Mouse (Mus musculus) intestine, embryonic 16.5 days (tissue): Measurements from ENCODE around the gene Stard7. TPM values are rescaled to one million over a fixed set of nuclear protein-coding genes. Genes with fewer than 3 reads are reported as not detected.

ENCODE experiments used
- ATAC-seq: fragments of 200-750 bp; cut with Nextera tagmentation; 2 replicates; pipeline ENCODE4 v1.8.0; 2017; ENCODE audit warnings: moderate TSS enrichment, moderate library complexity
- H3K27ac ChIP-seq: fragments of 300-500 bp; sonication (generic); 2 replicates; pipeline ENCODE4 v1.5.1; 2014; ENCODE audit warnings: mild to moderate bottlenecking, low read length
- H3K27me3 ChIP-seq: fragments of 300-500 bp; sonication (generic); replicated peaks from 2 replicates; pipeline ENCODE4 v1.6.1; 2014; ENCODE audit warnings: low read length, control low read depth, mixed read lengths; ENCODE audit not compliant: control insufficient read depth, insufficient read depth
- H3K36me3 ChIP-seq: fragments of 300-500 bp; sonication (generic); 2 replicates; pipeline ENCODE4 v1.6.1; 2014; ENCODE audit warnings: low read length, control low read depth; ENCODE audit not compliant: control insufficient read depth, insufficient read depth
- H3K4me1 ChIP-seq: fragments of 300-500 bp; sonication (generic); 2 replicates; pipeline ENCODE4 v1.6.1; 2014; ENCODE audit warnings: low read length, control low read depth, mixed read lengths; ENCODE audit not compliant: control insufficient read depth, insufficient read depth
- H3K4me2 ChIP-seq: fragments of 300-500 bp; sonication (generic); 2 replicates; pipeline ENCODE4 v1.6.1; 2014; ENCODE audit warnings: low read depth, low read length, control low read depth
- H3K4me3 ChIP-seq: fragments of 300-500 bp; sonication (generic); 2 replicates; pipeline ENCODE4 v1.5.1; 2014; ENCODE audit warnings: mild to moderate bottlenecking, low read length
- H3K9ac ChIP-seq: fragments of 300-500 bp; sonication (generic); 2 replicates; pipeline ENCODE4 v1.6.1; 2014; ENCODE audit warnings: low read depth, low read length
- H3K9me3 ChIP-seq: fragments of 300-500 bp; sonication (generic); 2 replicates; pipeline ENCODE4 v1.6.1; 2016; ENCODE audit warnings: low read length, control low read depth; ENCODE audit not compliant: control insufficient read depth
- WGBS: fragments of 180-500 bp; shearing (Covaris S2); extraction: QIAGEN DNeasy Blood & Tissue Kit; methylation state at CpG from one replicate; pipeline ENCODE4 v1.1.7; 2014; 5-methylcytosine and 5-hydroxymethylcytosine counted together
- polyA plus RNA-seq: library from polyadenylated mRNA; unstranded; fragments of >200 nt; fragmentation: Nextera tagmentation; extraction: Ambion mirVana; gene quantifications from 2 replicates; pipeline ENCODE4 v1.2.1, GENCODE M21; 2015

The Stard7 gene
- polyA plus RNA-seq, 1 experiment from 2014 or later: 77.6 TPM

- no peak overlapping the region for H3K4me3 ChIP-seq
- H3K27ac ChIP-seq: no peak overlapping the region
- no peak overlapping the region for H3K4me2 ChIP-seq
These were observed 68.0 kb downstream of the Stard7 start for GRCm38 (mm10) chr2:127338012-127338411.

GRCm38 (mm10) chr2:127338416-127338815 lies 68.4 kb downstream of the Stard7 start, which contains the start of gene Astl:
Gene Astl, plus strand, starts transcription at chr2:127338639.
- Histone ChIP-seq H3K9me3 (no peaks in the 10 kb centered on the region), H3K27me3 (peaks cover 19% of the 10 kb centered on the region), H3K9ac (no peak within 1 kb of the TSS), H3K4me1 (peaks cover 7% of the 10 kb centered on the region; the same call in 1 of the 2 replicates), H3K4me2 (no peak within 1 kb of the TSS), H3K27ac (no peak within 1 kb of the TSS), H3K4me3 (no peak within 1 kb of the TSS; the same call in 1 of the 2 replicates), H3K36me3 (no peaks in the 10 kb centered on the region)
- no peak for ATAC-seq
- 78% methylated on average over 4 of the region's 4 CpGs for WGBS

More at GRCm38 (mm10) chr2:127338012-127338411, 68.0 kb downstream of the Stard7 start:
- 64% methylated on average over 7 of the region's 7 CpGs for WGBS
- H3K9ac ChIP-seq: no peak overlapping the region
- peaks cover 7% of the 10 kb centered on the region; the same call in 1 of the 2 replicates for H3K4me1 ChIP-seq
- H3K9me3 ChIP-seq: no peaks in the 10 kb centered on the region
- H3K27me3 ChIP-seq: peaks cover 19% of the 10 kb centered on the region
- ATAC-seq: no peak
- no peaks in the 10 kb centered on the region for H3K36me3 ChIP-seq

GRCm38 (mm10) chr2:127338833-127339232 lies 68.8 kb downstream of the Stard7 start:
- WGBS: 69% methylated on average over 4 of the region's 4 CpGs

GRCm38 (mm10) chr2:127339262-127339661 lies 69.2 kb downstream of the Stard7 start:
- H3K27ac ChIP-seq: no peak overlapping the region
- H3K27me3 ChIP-seq: peaks cover 19% of the 10 kb centered on the region
- 78% methylated on average over 6 of the region's 6 CpGs for WGBS
- no peak overlapping the region for H3K4me2 ChIP-seq
- H3K4me1 ChIP-seq: peaks cover 7% of the 10 kb centered on the region; the same call in 1 of the 2 replicates
- H3K9me3 ChIP-seq: no peaks in the 10 kb centered on the region
- no peak overlapping the region for H3K4me3 ChIP-seq
- ATAC-seq: no peak
- no peak overlapping the region for H3K9ac ChIP-seq
- no peaks in the 10 kb centered on the region for H3K36me3 ChIP-seq

More at GRCm38 (mm10) chr2:127338833-127339232, 68.8 kb downstream of the Stard7 start:
- Histone ChIP-seq H3K27ac (no peak overlapping the region), H3K9ac (no peak overlapping the region), H3K4me1 (peaks cover 7% of the 10 kb centered on the region; the same call in 1 of the 2 replicates), H3K4me2 (no peak overlapping the region), H3K27me3 (peaks cover 19% of the 10 kb centered on the region), H3K36me3 (no peaks in the 10 kb centered on the region), H3K4me3 (no peak overlapping the region), H3K9me3 (no peaks in the 10 kb centered on the region)
- ATAC-seq: no peak

GRCm38 (mm10) chr2:127341159-127341558 lies 71.1 kb downstream of the Stard7 start:
- peaks cover 19% of the 10 kb centered on the region for H3K27me3 ChIP-seq
- no peaks in the 10 kb centered on the region for H3K9me3 ChIP-seq
- ATAC-seq: no peak
- H3K36me3 ChIP-seq: no peaks in the 10 kb centered on the region
- H3K4me3 ChIP-seq: no peak overlapping the region
- no peak overlapping the region for H3K4me2 ChIP-seq
- 0 out of 2 replicates have a peak, but pooled peaks cover 4% of the 10 kb centered on the region for H3K4me1 ChIP-seq
- no peak overlapping the region for H3K27ac ChIP-seq
- no peak overlapping the region for H3K9ac ChIP-seq
- WGBS: 13% methylated on average over 3 of the region's 3 CpGs

- 63% methylated on average over 1 of the region's 1 CpGs for WGBS
- H3K4me3 ChIP-seq: no peak overlapping the region
- no peaks in the 10 kb centered on the region for H3K27me3 ChIP-seq
- H3K9ac ChIP-seq: no peak overlapping the region
- H3K36me3 ChIP-seq: no peaks in the 10 kb centered on the region
- H3K27ac ChIP-seq: no peak overlapping the region
- no peaks in the 10 kb centered on the region for H3K4me1 ChIP-seq
- H3K4me2 ChIP-seq: no peak overlapping the region
- no peak for ATAC-seq
- no peaks in the 10 kb centered on the region for H3K9me3 ChIP-seq
These were observed 76.3 kb downstream of the Stard7 start for GRCm38 (mm10) chr2:127346334-127346733.

- H3K27ac ChIP-seq: no peak overlapping the region
- no peaks in the 10 kb centered on the region for H3K36me3 ChIP-seq
- H3K4me3 ChIP-seq: no peak overlapping the region
- H3K27me3 ChIP-seq: no peaks in the 10 kb centered on the region
- H3K4me1 ChIP-seq: no peaks in the 10 kb centered on the region
- ATAC-seq: no peak
- no peak overlapping the region for H3K4me2 ChIP-seq
- no peaks in the 10 kb centered on the region for H3K9me3 ChIP-seq
- 80% methylated on average over 13 of the region's 13 CpGs for WGBS
- H3K9ac ChIP-seq: no peak overlapping the region
These were observed 77.3 kb downstream of the Stard7 start for GRCm38 (mm10) chr2:127347147-127347985.

Other genes starting within 250 kb of the Stard7 start
- 63.9 TPM in 2 replicates for gene Blvra, start 199.6 kb upstream of the Stard7 start, polyA plus RNA-seq
- gene Ncaph, start 136.3 kb upstream of the Stard7 start, polyA plus RNA-seq: 56.9 and 63.5 TPM in 2 replicates
- gene Itpripl1, start 126.8 kb upstream of the Stard7 start, polyA plus RNA-seq: 24.5 and 25.0 TPM in 2 replicates
- gene 1810024B03Rik, start 61.9 kb upstream of the Stard7 start, polyA plus RNA-seq: 1.4 TPM in 2 replicates
- gene Snrnp200, start 61.8 kb upstream of the Stard7 start, polyA plus RNA-seq: 37.7 and 39.8 TPM in 2 replicates
- gene Ciao1, start 22.4 kb upstream of the Stard7 start, polyA plus RNA-seq: 63.1 and 63.3 TPM in 2 replicates
- gene Tmem127, start 22.3 kb upstream of the Stard7 start, polyA plus RNA-seq: 23.1 and 24.9 TPM in 2 replicates
- 2.1 and 3.5 TPM in 2 replicates for gene Dusp2, start 65.9 kb downstream of the Stard7 start, polyA plus RNA-seq
- gene Astl, start 68.4 kb downstream of the Stard7 start, polyA plus RNA-seq: not detected in 2 replicates
- 1.3 and 2.0 TPM in 2 replicates for gene Adra2b, start 93.0 kb downstream of the Stard7 start, polyA plus RNA-seq
- gene Gpat2, start 155.0 kb downstream of the Stard7 start, polyA plus RNA-seq: 0.09 and 0.12 TPM in 2 replicates
- gene Fahd2a, start 174.3 kb downstream of the Stard7 start, polyA plus RNA-seq: 24.8 and 27.8 TPM in 2 replicates